Mouse (Mus musculus) thymus, adult 2 months (tissue): ENCODE results near the gene Pck1.

Experiments
- CTCF ChIP-seq: fragments of 200-500 bp; IDR thresholded peaks from 2 replicates; pipeline ENCODE4 v1.5.1; 2012; ENCODE audit warnings: mild to moderate bottlenecking, control low read depth, low read length, moderate library complexity, borderline replicate concordance; ENCODE audit not compliant: control insufficient read depth, poor library complexity, insufficient read depth; ENCODE audit errors: extremely low read depth
- POLR2A ChIP-seq: fragments of 200-500 bp; IDR thresholded peaks from 2 replicates; pipeline ENCODE4 v1.6.1; 2012; ENCODE audit warnings: mild to moderate bottlenecking, low read length, control low read depth, moderate library complexity; ENCODE audit not compliant: control insufficient read depth, poor library complexity, insufficient read depth; ENCODE audit errors: extremely low read depth

GRCm38 (mm10) chr2:173182796-173183195, 29.9 kb downstream of the Pck1 start:
- TF ChIP-seq CTCF (no peak), POLR2A (no peak)
